Mouse (Mus musculus): ENCODE data around the gene Dpm2. TPM values are rescaled to one million over a fixed set of nuclear protein-coding genes. Genes with fewer than 3 reads are reported as not detected.
A peak's percentile ranks its signal among the peaks of the same experiment; 100 is the strongest.

Gene Dpm2
- polyA plus RNA-seq, 1 experiment, result 10.0 TPM

DNA sequence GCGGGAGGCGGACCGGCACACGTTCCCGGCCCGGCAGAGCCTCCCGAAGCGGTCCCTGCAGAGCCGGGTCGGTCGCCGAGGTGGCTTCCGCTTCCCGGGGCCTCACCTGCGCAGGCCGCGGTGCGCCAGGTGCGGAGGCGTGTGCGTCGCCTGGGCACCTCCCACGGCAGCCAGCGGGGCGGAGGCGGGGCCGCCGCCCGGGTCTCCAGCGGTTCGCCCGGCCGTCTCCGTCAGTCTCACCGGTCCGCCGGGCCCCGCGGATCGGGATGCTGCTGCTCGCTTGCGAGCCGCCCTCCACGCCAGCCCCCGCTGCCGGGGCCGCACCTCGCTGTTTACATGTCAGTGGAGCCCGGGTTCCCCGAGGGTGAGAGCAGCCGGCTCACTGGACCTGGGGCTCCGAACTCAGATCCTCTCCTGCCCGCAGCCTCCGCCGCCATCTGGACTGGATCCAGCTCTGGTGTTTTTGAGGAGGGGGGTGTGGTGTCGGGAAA is 35.1 kb upstream of the Dpm2 start:
- H3K27me3 ChIP-seq (replicated peaks), result peaks cover 69% of the 10 kb centered on the region

GRCm38 (mm10) chr2:32536086-32536633 is 34.5 kb upstream of the Dpm2 start:
- Histone ChIP-seq H3K27me3 (replicated peaks) (peaks cover 72% of the 10 kb centered on the region), H3K4me1 (peaks cover 43% of the 10 kb centered on the region)
- TF ChIP-seq FLI1 (IDR thresholded peaks at IDR 0.05; ENCODE audit: low read length) (no peak), GATA1 (IDR thresholded peaks at IDR 0.05; ENCODE audit: borderline replicate concordance, low read length) (no peak)

More for the DNA sequence above, 35.1 kb upstream of the Dpm2 start:
- Histone ChIP-seq H3K4me3 (replicated peaks) (peak overlapping the region; percentile 94), H3K9me3 (no peaks in the 10 kb centered on the region), H3K4me1 (peaks cover 39% of the 10 kb centered on the region), H3K36me3 (replicated peaks; ENCODE audit: low read length) (no peaks in the 10 kb centered on the region)
- TF ChIP-seq FLI1 (IDR thresholded peaks at IDR 0.05; ENCODE audit: low read length) (no peak), GATA1 (IDR thresholded peaks at IDR 0.05; ENCODE audit: borderline replicate concordance, low read length) (no peak)

DNA sequence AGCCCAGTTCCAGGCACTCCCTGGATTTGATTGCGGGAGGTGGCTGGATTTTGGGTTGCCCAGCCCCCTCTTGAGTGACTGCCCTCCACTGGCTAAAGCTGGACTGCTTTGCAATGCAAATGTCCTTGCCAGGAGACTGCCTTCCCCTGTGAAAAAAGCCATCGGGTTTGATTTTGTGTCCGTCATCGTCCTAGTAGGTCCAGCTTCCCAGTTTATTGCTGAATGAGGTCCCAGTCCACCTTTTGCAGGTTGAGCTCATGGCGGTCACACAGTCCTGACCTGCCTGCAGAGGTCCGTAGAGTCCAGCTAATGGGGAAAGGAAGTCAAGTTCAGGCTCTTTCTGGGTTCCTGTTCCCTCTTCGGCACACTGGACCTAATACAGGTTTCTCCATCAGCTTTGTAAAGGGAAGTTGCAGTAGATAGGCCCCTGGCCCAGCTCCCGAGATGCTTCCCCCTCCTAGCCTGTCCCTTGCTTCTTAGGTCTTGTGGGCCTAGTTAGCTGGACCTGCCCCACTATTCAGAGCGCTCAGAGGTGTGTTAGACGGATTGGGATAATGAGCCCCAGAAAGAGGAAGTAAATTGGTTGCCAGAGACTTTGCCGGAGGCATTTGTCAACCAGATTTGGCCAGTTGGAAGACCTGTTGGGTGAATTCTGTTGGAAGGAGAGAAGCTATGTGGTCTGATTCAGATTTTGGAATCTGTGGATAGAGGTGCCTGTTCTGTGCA is 33.9 kb upstream of the Dpm2 start:
- H3K4me1 ChIP-seq, result peaks cover 50% of the 10 kb centered on the region
- peak overlapping the region; percentile 55 for H3K4me3 ChIP-seq (replicated peaks)
- no peaks in the 10 kb centered on the region for H3K9me3 ChIP-seq
- TF ChIP-seq FLI1 (IDR thresholded peaks at IDR 0.05; ENCODE audit: low read length) (no peak), GATA1 (IDR thresholded peaks at IDR 0.05; ENCODE audit: borderline replicate concordance, low read length) (no peak)
- no peaks in the 10 kb centered on the region for H3K36me3 ChIP-seq (replicated peaks; ENCODE audit: low read length)
- H3K27me3 ChIP-seq (replicated peaks), result peaks cover 76% of the 10 kb centered on the region

More at GRCm38 (mm10) chr2:32536086-32536633, 34.5 kb upstream of the Dpm2 start:
- H3K4me3 ChIP-seq (replicated peaks), result peak overlapping the region; percentile 75
- H3K36me3 ChIP-seq (replicated peaks; ENCODE audit: low read length), result no peaks in the 10 kb centered on the region
- H3K9me3 ChIP-seq, result no peaks in the 10 kb centered on the region

DNA sequence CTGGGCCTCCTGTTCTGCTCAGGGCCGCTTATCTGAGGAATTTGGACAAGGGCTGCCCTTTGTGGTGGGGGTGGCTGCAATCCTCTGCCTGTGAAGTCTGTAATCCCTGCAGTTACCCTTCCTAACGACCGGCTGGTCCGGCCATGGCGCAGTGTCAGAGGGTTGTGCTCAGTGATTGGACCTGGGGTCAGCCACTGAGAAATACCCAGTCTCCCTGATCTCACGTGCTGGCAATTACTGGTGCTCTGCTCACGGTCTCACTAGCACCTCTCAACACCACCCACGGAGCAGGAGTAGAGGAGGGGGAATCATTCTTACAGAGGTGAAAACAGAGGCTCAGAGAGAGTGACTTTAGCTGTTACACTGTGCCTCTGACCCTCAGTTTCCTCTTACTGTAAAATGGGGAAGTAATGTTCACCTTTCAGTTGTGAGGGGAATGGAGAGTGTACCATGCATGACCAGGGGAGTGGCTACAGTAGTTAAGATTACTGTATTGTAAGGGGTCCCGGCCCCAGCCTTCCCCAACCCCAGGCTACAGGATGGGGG is 33.2 kb upstream of the Dpm2 start:
- Histone ChIP-seq H3K36me3 (replicated peaks; ENCODE audit: low read length) (no peaks in the 10 kb centered on the region), H3K27me3 (replicated peaks) (peaks cover 75% of the 10 kb centered on the region), H3K4me3 (replicated peaks) (peak overlapping the region; percentile 50), H3K4me1 (peaks cover 56% of the 10 kb centered on the region), H3K9me3 (no peaks in the 10 kb centered on the region)
- no peak for TF ChIP-seq FLI1 (IDR thresholded peaks at IDR 0.05; ENCODE audit: low read length)
- TF ChIP-seq GATA1 (IDR thresholded peaks at IDR 0.05; ENCODE audit: borderline replicate concordance, low read length), result no peak

DNA sequence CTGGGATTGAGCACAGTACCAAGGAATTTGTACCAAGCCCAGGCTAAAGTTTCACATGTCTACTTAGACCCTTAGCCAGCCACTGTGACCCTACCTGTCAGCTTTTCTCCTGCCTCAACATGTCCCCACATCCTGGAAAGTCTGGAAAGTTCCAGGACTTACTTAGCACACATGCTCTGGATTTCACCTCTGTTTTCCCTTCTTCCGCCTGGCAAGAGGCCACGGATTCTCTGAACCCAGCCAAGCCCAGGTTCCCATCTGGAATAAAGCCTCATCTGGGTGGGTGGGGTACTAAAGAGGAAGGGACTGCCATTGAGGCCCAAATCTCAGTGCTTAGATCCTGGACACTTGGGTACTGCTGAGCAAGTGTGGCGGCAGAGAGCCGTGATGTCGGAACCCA is 32.7 kb upstream of the Dpm2 start:
- Histone ChIP-seq H3K4me1 (peaks cover 58% of the 10 kb centered on the region), H3K9me3 (no peaks in the 10 kb centered on the region), H3K36me3 (replicated peaks; ENCODE audit: low read length) (no peaks in the 10 kb centered on the region), H3K27me3 (replicated peaks) (peaks cover 80% of the 10 kb centered on the region), H3K4me3 (replicated peaks) (no peak overlapping the region)
- TF ChIP-seq FLI1 (IDR thresholded peaks at IDR 0.05; ENCODE audit: low read length) (no peak), GATA1 (IDR thresholded peaks at IDR 0.05; ENCODE audit: borderline replicate concordance, low read length) (no peak)

DNA sequence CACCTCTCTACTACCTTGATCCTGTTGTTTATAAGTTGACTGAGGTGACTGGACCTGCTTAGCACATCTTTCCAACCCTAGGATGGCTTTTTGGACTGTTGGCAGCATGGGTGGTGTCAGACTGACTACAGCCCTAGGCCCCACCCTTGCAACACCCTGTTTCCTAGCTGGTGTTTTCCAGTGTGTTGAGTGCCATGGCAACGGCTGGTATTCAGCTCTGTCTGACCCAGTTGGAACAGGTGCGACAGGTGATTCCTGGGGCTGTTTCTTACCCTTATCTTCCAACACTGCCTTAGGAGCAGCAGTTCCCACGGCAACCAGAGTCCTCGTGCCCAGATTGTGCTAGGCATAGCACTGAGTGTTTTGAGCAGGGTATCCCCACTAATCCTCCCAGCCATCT is 32.2 kb upstream of the Dpm2 start:
- no peak overlapping the region for H3K4me3 ChIP-seq (replicated peaks)
- TF ChIP-seq FLI1 (IDR thresholded peaks at IDR 0.05; ENCODE audit: low read length) (no peak), GATA1 (IDR thresholded peaks at IDR 0.05; ENCODE audit: borderline replicate concordance, low read length) (no peak)
- H3K36me3 ChIP-seq (replicated peaks; ENCODE audit: low read length), result no peaks in the 10 kb centered on the region
- peaks cover 82% of the 10 kb centered on the region for H3K27me3 ChIP-seq (replicated peaks)
- no peaks in the 10 kb centered on the region for H3K9me3 ChIP-seq
- H3K4me1 ChIP-seq, result peaks cover 55% of the 10 kb centered on the region

GRCm38 (mm10) chr2:32539452-32539981 is 31.1 kb upstream of the Dpm2 start:
- TF ChIP-seq GATA1 (IDR thresholded peaks at IDR 0.05; ENCODE audit: borderline replicate concordance, low read length) (no peak), FLI1 (IDR thresholded peaks at IDR 0.05; ENCODE audit: low read length) (no peak)
- peaks cover 85% of the 10 kb centered on the region for H3K27me3 ChIP-seq (replicated peaks)
- H3K9me3 ChIP-seq, result 0 out of 2 replicates have a peak, but pooled peaks cover 2% of the 10 kb centered on the region
- H3K4me1 ChIP-seq, result peaks cover 50% of the 10 kb centered on the region
- H3K4me3 ChIP-seq (replicated peaks), result no peak overlapping the region
- no peaks in the 10 kb centered on the region for H3K36me3 ChIP-seq (replicated peaks; ENCODE audit: low read length)

DNA sequence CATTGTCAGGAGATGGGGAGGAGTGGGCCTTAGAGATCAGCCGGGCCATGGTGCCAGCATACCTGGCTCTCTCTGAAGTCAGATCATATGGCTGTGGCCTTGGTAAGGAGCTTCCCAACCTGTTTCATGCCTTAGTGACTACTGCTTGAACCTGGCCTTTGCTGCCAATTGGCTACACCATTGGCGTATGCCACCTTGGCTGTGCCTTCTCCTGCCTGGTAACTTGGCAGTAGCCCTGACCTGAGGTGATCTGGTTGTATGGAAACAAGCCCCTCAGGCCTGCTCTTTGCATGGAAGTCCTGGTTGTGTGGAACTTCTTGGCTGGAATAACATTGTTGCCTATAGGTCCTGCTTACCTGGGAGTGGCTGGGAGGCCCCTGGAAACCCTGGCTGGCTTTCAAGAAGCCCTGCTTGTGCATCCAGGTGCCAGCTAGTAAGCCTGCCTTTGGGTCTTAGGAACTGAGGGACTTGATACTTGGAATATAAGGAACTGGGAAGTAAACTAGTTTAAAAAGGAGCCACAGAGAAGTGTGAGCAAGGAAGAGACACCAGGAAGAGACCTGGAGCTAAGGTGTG is 29.2 kb upstream of the Dpm2 start:
- 0 out of 2 replicates have a peak, but pooled peaks cover 2% of the 10 kb centered on the region for H3K9me3 ChIP-seq
- H3K36me3 ChIP-seq (replicated peaks; ENCODE audit: low read length), result no peaks in the 10 kb centered on the region
- peak overlapping the region; percentile 15 for H3K4me3 ChIP-seq (replicated peaks)
- H3K4me1 ChIP-seq, result peaks cover 35% of the 10 kb centered on the region
- TF ChIP-seq FLI1 (IDR thresholded peaks at IDR 0.05; ENCODE audit: low read length), result no peak
- no peak for TF ChIP-seq GATA1 (IDR thresholded peaks at IDR 0.05; ENCODE audit: borderline replicate concordance, low read length)
- H3K27me3 ChIP-seq (replicated peaks), result peaks cover 83% of the 10 kb centered on the region

DNA sequence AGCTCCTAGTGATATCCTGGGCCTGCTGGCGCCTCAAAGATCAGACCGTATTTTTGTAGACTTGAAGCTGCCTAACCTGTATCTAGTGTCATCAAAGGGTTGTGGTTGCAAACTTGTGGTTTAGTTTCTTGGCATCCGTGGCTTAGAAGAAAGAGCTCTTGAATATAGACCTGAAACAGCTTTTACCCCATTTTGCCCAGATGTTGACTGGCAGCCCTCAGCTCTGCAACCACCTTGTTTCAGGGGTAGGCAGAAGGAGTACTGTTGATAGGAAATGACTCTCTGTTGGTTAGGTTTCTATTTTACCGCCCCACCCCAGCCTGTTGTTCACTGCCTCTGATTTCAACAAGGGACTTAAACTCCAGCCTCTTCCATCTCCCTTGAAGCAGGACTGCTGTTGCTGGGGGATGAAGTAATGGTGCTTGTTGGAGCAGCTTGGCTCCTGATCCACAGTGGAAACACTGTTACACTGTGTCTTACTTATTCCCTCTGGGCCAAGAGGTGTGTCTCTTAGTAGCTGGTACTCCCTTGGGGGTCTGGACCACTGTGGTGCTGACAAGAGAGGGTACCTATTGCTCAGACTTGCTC is 28.6 kb upstream of the Dpm2 start:
- Histone ChIP-seq H3K4me1 (peaks cover 29% of the 10 kb centered on the region), H3K4me3 (replicated peaks) (no peak overlapping the region), H3K27me3 (replicated peaks) (peaks cover 79% of the 10 kb centered on the region), H3K9me3 (0 out of 2 replicates have a peak, but pooled peaks cover 2% of the 10 kb centered on the region), H3K36me3 (replicated peaks; ENCODE audit: low read length) (no peaks in the 10 kb centered on the region)
- TF ChIP-seq GATA1 (IDR thresholded peaks at IDR 0.05; ENCODE audit: borderline replicate concordance, low read length), result no peak
- no peak for TF ChIP-seq FLI1 (IDR thresholded peaks at IDR 0.05; ENCODE audit: low read length)
